Mouse (Mus musculus): ENCODE data around the gene Kdm4d. TPM values are rescaled to one million over a fixed set of nuclear protein-coding genes. Genes with fewer than 3 reads are reported as not detected.

The Kdm4d gene
- polyA plus RNA-seq, 1 experiment from 2014 or later = not detected

DNA sequence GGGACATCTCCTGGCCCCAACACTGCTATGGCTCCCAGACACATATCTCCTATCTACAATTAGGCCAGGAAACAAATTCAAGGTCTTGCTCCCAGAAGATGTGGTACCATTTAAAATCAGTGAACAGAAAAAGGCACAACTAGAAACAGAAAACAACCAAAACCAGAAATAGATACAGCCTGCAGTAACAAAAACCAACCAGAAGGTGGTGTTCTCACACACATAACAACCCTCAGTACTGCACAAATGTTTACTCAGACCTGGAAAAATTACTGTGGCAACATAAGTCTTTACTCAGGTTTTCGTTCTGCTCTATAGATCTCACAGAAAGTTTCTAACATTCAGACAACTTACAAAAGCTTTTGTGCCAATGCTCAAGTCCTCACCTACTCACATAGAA lies 59.9 kb downstream of the Kdm4d start:
- no peak for ATAC-seq (ENCODE audit: extremely low read depth, insufficient number of reproducible peaks, low FRiP score, low TSS enrichment)
- 0 out of 2 replicates have a peak, but pooled peaks cover 4% of the 10 kb centered on the region for H3K9me3 ChIP-seq
- no peaks in the 10 kb centered on the region for H3K27me3 ChIP-seq (replicated peaks)
- no peak overlapping the region for H3K4me3 ChIP-seq
- 88% methylated on average over 1 of the region's 1 CpGs for WGBS
- no peak overlapping the region for H3K27ac ChIP-seq (replicated peaks)
- H3K9ac ChIP-seq = no peak overlapping the region
- H3K4me2 ChIP-seq = no peak overlapping the region
- H3K36me3 ChIP-seq = no peaks in the 10 kb centered on the region
- H3K4me1 ChIP-seq = no peaks in the 10 kb centered on the region

DNA sequence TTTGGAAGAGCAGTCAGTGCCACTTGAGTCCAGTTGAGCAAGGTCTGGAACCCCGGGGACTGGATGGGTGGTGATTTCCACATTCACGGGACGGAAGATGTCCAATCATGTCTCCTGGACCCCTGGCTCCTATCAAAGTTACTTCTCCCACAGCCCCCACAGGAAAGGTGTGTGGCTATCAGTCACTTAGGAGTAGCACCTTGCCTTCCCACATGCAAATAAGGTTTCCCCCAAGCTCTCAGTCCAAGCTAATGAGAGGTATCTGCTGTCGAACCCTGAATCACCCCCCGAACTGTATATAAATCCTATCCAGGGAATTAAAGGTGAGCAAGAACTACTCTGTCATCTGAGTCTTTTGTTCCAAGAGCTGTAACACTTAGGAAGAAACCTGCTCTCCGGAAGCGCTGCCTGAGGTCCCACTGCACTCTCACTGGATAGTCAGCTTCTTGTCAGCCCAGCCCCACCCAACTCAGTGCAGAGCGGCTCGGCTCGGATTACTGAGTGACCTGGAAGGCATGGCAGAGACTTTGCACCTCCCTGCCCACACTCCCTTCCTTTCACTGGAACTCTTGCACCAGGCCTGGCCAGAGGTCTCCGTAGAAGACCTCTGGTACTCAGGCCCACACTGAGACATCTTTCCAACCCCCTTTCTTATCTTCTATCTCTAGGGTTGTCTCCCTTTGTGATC lies 66.9 kb downstream of the Kdm4d start:
- Histone ChIP-seq H3K4me2 (no peak overlapping the region), H3K27ac (replicated peaks) (no peak overlapping the region), H3K27me3 (replicated peaks) (no peaks in the 10 kb centered on the region), H3K4me1 (no peaks in the 10 kb centered on the region), H3K9ac (no peak overlapping the region), H3K9me3 (no peaks in the 10 kb centered on the region), H3K4me3 (no peak overlapping the region), H3K36me3 (no peaks in the 10 kb centered on the region)
- WGBS = 55% methylated on average over 11 of the region's 11 CpGs
- no peak for ATAC-seq (ENCODE audit: extremely low read depth, insufficient number of reproducible peaks, low FRiP score, low TSS enrichment)

Other genes with a start within 250 kb of the Kdm4d start
- 10.1 and 11.9 TPM in 2 replicates for gene Sesn3, start 225.4 kb downstream of the Kdm4d start, polyA plus RNA-seq (2015; fragmentation: Nextera tagmentation; extraction: Ambion mirVana)
- gene Endod1, start 119.0 kb downstream of the Kdm4d start, polyA plus RNA-seq (2015; fragmentation: Nextera tagmentation; extraction: Ambion mirVana) = 7.5 and 8.9 TPM in 2 replicates
- 111 and 116 TPM in 2 replicates for gene Cwc15, start 135 bp upstream of the Kdm4d start, polyA plus RNA-seq (2015; fragmentation: Nextera tagmentation; extraction: Ambion mirVana)
- gene Amotl1, start 144.6 kb upstream of the Kdm4d start, polyA plus RNA-seq (2015; fragmentation: Nextera tagmentation; extraction: Ambion mirVana) = 15.3 and 15.7 TPM in 2 replicates
- gene Piwil4, start 240.3 kb upstream of the Kdm4d start, polyA plus RNA-seq (2015; fragmentation: Nextera tagmentation; extraction: Ambion mirVana) = 0.06 and 0.09 TPM in 2 replicates